Mouse (Mus musculus): ENCODE measurements around the gene Cep295nl. TPM values are rescaled to one million over a fixed set of nuclear protein-coding genes. Genes with fewer than 3 reads are reported as not detected.
A peak's percentile ranks its signal among the peaks of the same experiment; 100 is the strongest.

The Cep295nl gene
- polyA plus RNA-seq, 1 experiment from 2014 or later: 0.20 TPM

GRCm38 (mm10) chr11:118354636-118355191 is 12.4 kb upstream of the Cep295nl start:
- Histone ChIP-seq H3K9ac (peak overlapping the region; percentile 97), H3K36me3 (no peaks in the 10 kb centered on the region), H3K27me3 (no peaks in the 10 kb centered on the region), H3K27ac (peak overlapping the region; percentile 93), H3K4me3 (peak overlapping the region; percentile 92), H3K4me2 (peak overlapping the region; percentile 83), H3K4me1 (replicated peaks) (peaks cover 26% of the 10 kb centered on the region), H3K9me3 (replicated peaks) (no peaks in the 10 kb centered on the region)
- peak; percentile 51 for ATAC-seq (replicated peaks; ENCODE audit: insufficient number of reproducible peaks, insufficient read depth, low FRiP score, low read depth)
- under 1% methylated on average over 47 of the region's 47 CpGs for WGBS

- WGBS: 82% methylated on average over 5 of the region's 5 CpGs
- Histone ChIP-seq H3K4me3 (no peak overlapping the region), H3K9me3 (replicated peaks) (no peaks in the 10 kb centered on the region), H3K9ac (no peak overlapping the region), H3K27me3 (no peaks in the 10 kb centered on the region), H3K4me2 (no peak overlapping the region), H3K27ac (peak overlapping the region; percentile 63; the same call in 1 of the 2 replicates), H3K4me1 (replicated peaks) (peaks cover 48% of the 10 kb centered on the region), H3K36me3 (no peaks in the 10 kb centered on the region)
- no peak for ATAC-seq (replicated peaks; ENCODE audit: insufficient number of reproducible peaks, insufficient read depth, low FRiP score, low read depth)
These were observed 7.2 kb upstream of the Cep295nl start for GRCm38 (mm10) chr11:118349494-118349893.

GRCm38 (mm10) chr11:118348877-118349276 is 6.6 kb upstream of the Cep295nl start:
- Histone ChIP-seq H3K9me3 (replicated peaks) (no peaks in the 10 kb centered on the region), H3K4me2 (peak overlapping the region; percentile 7; the same call in 1 of the 2 replicates), H3K4me3 (no peak overlapping the region), H3K9ac (no peak overlapping the region), H3K36me3 (no peaks in the 10 kb centered on the region), H3K4me1 (replicated peaks) (peaks cover 48% of the 10 kb centered on the region), H3K27me3 (no peaks in the 10 kb centered on the region), H3K27ac (peak overlapping the region; percentile 63)
- WGBS: 61% methylated on average over 5 of the region's 5 CpGs
- peak; percentile 48; the same call in 1 of the 2 replicates for ATAC-seq (replicated peaks; ENCODE audit: insufficient number of reproducible peaks, insufficient read depth, low FRiP score, low read depth)

DNA sequence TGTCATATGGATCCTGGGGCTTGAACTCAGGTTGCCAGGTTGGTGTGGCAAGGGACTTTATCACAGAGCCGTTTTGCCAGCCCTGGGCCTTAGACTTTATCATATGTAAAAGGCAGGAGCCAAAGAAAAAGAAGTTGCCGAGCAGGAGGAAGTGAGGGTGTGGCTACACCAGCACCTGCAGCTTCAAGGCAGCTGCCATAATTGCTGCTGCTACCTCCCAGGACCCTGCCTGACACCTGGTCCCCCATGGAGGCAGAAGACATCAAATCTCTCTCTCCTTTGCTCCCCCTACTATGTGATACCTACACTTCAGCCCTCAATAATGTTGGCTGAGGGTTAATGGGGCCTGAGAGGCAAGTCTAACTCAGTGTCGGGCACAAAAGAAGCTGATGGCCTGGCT is 6.1 kb upstream of the Cep295nl start:
- WGBS: 51% methylated on average over 3 of the region's 3 CpGs
- H3K9ac ChIP-seq: no peak overlapping the region
- H3K9me3 ChIP-seq (replicated peaks): no peaks in the 10 kb centered on the region
- no peaks in the 10 kb centered on the region for H3K27me3 ChIP-seq
- H3K4me2 ChIP-seq: peak overlapping the region; percentile 7; the same call in 1 of the 2 replicates
- no peak overlapping the region for H3K4me3 ChIP-seq
- no peak for ATAC-seq (replicated peaks; ENCODE audit: insufficient number of reproducible peaks, insufficient read depth, low FRiP score, low read depth)
- no peaks in the 10 kb centered on the region for H3K36me3 ChIP-seq
- peaks cover 48% of the 10 kb centered on the region for H3K4me1 ChIP-seq (replicated peaks)
- peak overlapping the region; percentile 57 for H3K27ac ChIP-seq

GRCm38 (mm10) chr11:118347911-118348310 is 5.6 kb upstream of the Cep295nl start:
- Histone ChIP-seq H3K27ac (no peak overlapping the region; the same call in 1 of the 2 replicates), H3K9ac (no peak overlapping the region), H3K27me3 (no peaks in the 10 kb centered on the region), H3K4me2 (no peak overlapping the region), H3K9me3 (replicated peaks) (no peaks in the 10 kb centered on the region), H3K36me3 (no peaks in the 10 kb centered on the region), H3K4me1 (replicated peaks) (peaks cover 44% of the 10 kb centered on the region), H3K4me3 (no peak overlapping the region)
- WGBS: 89% methylated on average over 12 of the region's 12 CpGs
- ATAC-seq (replicated peaks; ENCODE audit: insufficient number of reproducible peaks, insufficient read depth, low FRiP score, low read depth): no peak

DNA sequence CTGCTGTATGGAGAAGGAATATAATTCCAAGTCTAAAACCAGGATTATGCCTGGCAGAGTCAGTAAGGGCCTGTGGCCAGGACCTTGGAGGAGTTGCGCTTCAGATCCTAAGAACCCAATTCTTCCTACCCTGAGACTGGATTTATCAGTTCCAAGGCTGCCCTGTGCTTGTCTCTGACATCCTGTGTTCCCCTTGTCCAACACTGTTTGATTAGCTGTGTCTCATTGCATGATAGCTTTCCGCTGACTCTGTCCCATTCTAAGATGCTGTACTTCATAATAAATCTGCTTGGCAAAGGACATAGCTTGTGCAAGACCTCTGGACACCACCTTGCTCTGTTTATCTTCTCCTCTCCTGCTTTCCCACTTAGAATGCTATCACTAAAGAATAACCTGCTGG is 5.1 kb upstream of the Cep295nl start:
- H3K9me3 ChIP-seq (replicated peaks): no peaks in the 10 kb centered on the region
- H3K36me3 ChIP-seq: no peaks in the 10 kb centered on the region
- WGBS: 81% methylated on average over 2 of the region's 2 CpGs
- no peaks in the 10 kb centered on the region for H3K27me3 ChIP-seq
- H3K4me3 ChIP-seq: no peak overlapping the region
- no peak overlapping the region for H3K4me2 ChIP-seq
- ATAC-seq (replicated peaks; ENCODE audit: insufficient number of reproducible peaks, insufficient read depth, low FRiP score, low read depth): no peak
- H3K9ac ChIP-seq: no peak overlapping the region
- H3K4me1 ChIP-seq (replicated peaks): peaks cover 49% of the 10 kb centered on the region
- 0 out of 2 replicates have a peak overlapping the region, but pooled peaks have one; percentile 7 for H3K27ac ChIP-seq

DNA sequence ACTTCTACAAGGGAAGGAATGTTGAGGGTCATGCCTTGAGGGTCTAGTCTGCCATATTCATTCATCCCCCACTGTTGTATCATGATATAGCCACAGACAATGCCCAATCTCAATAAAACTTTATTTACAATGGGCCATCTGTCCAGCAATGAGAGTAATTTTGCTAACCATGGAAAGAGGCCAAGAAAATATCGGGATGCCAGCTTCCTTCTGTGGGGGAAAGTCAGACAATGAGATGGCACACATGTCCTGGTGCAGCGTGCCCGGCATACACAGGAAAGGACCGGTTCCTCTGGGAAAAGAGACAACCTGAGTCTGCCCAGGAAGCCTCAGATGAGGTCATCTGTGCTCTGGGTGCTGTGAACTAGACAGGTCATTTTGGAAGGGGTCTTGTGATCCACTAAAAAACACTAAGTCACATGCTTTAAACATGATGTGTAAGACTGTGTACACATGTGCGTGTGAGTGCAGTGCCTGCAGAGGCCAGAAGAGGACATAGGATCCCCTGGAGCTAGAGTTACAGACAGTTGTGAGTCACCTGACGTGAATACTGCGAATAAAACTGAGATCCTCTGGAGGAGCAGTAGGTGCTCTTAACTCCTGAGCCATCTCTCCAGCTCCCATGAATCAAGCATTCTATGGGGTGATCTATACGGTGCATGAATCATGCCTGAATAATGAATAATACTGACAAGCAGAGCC is 4.2 kb upstream of the Cep295nl start:
- H3K27me3 ChIP-seq: no peaks in the 10 kb centered on the region
- H3K27ac ChIP-seq: peak overlapping the region; percentile 51; the same call in 1 of the 2 replicates
- H3K4me1 ChIP-seq (replicated peaks): peaks cover 57% of the 10 kb centered on the region
- no peak overlapping the region for H3K4me2 ChIP-seq
- H3K36me3 ChIP-seq: no peaks in the 10 kb centered on the region
- no peak overlapping the region for H3K9ac ChIP-seq
- no peak for ATAC-seq (replicated peaks; ENCODE audit: insufficient number of reproducible peaks, insufficient read depth, low FRiP score, low read depth)
- WGBS: 85% methylated on average over 8 of the region's 8 CpGs
- no peaks in the 10 kb centered on the region for H3K9me3 ChIP-seq (replicated peaks)
- no peak overlapping the region for H3K4me3 ChIP-seq

- WGBS: 25% methylated on average over 4 of the region's 4 CpGs
- Histone ChIP-seq H3K27ac (peak overlapping the region; percentile 51), H3K4me1 (replicated peaks) (peaks cover 60% of the 10 kb centered on the region), H3K4me2 (no peak overlapping the region), H3K9me3 (replicated peaks) (no peaks in the 10 kb centered on the region), H3K36me3 (no peaks in the 10 kb centered on the region), H3K27me3 (no peaks in the 10 kb centered on the region), H3K4me3 (no peak overlapping the region), H3K9ac (no peak overlapping the region)
- peak; percentile 56; the same call in 1 of the 2 replicates for ATAC-seq (replicated peaks; ENCODE audit: insufficient number of reproducible peaks, insufficient read depth, low FRiP score, low read depth)
These were observed 3.4 kb upstream of the Cep295nl start for GRCm38 (mm10) chr11:118345693-118346092.

DNA sequence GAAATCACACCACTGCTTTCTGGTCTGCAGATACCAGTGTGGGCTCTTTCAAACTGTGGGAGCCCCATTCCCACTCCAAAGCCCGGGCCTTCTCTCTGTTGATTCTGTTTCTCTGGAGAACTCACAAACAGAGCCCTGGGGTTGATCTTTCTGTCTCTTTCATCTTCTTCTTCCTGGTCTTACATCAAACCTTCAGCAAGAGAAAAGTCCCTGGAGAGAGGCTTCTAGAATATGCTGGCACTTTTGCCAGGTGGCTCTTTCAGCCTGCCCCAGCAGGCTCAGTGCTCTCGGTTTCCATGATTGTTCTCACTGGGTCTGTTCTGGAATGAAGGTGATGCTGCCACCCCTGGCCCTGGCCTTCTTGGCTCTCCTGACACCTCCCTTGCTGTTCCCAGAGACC is 1.3 kb upstream of the Cep295nl start:
- H3K27ac ChIP-seq: no peak overlapping the region
- H3K4me3 ChIP-seq: no peak overlapping the region
- WGBS: 67% methylated on average over 2 of the region's 2 CpGs
- H3K27me3 ChIP-seq: no peaks in the 10 kb centered on the region
- peaks cover 50% of the 10 kb centered on the region for H3K4me1 ChIP-seq (replicated peaks)
- H3K4me2 ChIP-seq: no peak overlapping the region
- no peaks in the 10 kb centered on the region for H3K36me3 ChIP-seq
- no peak overlapping the region for H3K9ac ChIP-seq
- no peaks in the 10 kb centered on the region for H3K9me3 ChIP-seq (replicated peaks)
- ATAC-seq (replicated peaks; ENCODE audit: insufficient number of reproducible peaks, insufficient read depth, low FRiP score, low read depth): no peak

- Histone ChIP-seq H3K4me2 (no peak overlapping the region), H3K9me3 (replicated peaks) (no peaks in the 10 kb centered on the region), H3K4me1 (replicated peaks) (peaks cover 14% of the 10 kb centered on the region), H3K27ac (no peak overlapping the region), H3K36me3 (no peaks in the 10 kb centered on the region), H3K27me3 (no peaks in the 10 kb centered on the region), H3K4me3 (no peak overlapping the region), H3K9ac (no peak overlapping the region)
- 61% methylated on average over 8 of the region's 8 CpGs for WGBS
- ATAC-seq (replicated peaks; ENCODE audit: insufficient number of reproducible peaks, insufficient read depth, low FRiP score, low read depth): no peak
These were observed 4.7 kb downstream of the Cep295nl start for GRCm38 (mm10) chr11:118337491-118338168.

DNA sequence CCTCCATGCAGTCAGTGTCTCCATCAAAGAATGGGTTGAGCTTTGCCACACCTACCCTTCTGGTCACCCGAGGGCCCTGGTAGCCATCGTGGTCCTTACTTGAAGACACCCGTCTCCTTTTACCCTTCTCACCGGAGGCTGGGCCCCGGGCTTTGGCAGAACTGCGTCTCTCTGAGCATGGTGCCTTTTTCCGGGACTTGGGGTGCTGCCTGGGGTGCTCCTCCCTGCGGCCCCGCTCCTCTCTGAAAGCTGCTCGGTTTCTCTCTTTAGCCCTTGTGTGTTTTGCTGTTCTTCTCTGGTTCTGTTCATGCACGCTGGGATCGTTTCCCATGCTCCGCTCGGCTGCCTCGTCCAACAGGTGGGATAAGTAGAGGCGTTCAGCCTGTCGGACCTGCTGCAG is 8.9 kb downstream of the Cep295nl start:
- Histone ChIP-seq H3K9ac (no peak overlapping the region), H3K36me3 (0 out of 2 replicates have a peak, but pooled peaks cover 5% of the 10 kb centered on the region), H3K4me3 (no peak overlapping the region), H3K27ac (no peak overlapping the region), H3K9me3 (replicated peaks) (no peaks in the 10 kb centered on the region), H3K4me1 (replicated peaks) (0 out of 2 replicates have a peak, but pooled peaks cover 2% of the 10 kb centered on the region), H3K27me3 (no peaks in the 10 kb centered on the region), H3K4me2 (no peak overlapping the region)
- 82% methylated on average over 17 of the region's 17 CpGs for WGBS
- ATAC-seq (replicated peaks; ENCODE audit: insufficient number of reproducible peaks, insufficient read depth, low FRiP score, low read depth): no peak
